Mouse (Mus musculus): ENCODE results near the gene Car5a. TPM values are rescaled to one million over a fixed set of nuclear protein-coding genes. Genes with fewer than 3 reads are reported as not detected.

The Car5a gene
- total and polyA plus RNA-seq, 3 experiments = 0.08 TPM; not detected in 2

DNA sequence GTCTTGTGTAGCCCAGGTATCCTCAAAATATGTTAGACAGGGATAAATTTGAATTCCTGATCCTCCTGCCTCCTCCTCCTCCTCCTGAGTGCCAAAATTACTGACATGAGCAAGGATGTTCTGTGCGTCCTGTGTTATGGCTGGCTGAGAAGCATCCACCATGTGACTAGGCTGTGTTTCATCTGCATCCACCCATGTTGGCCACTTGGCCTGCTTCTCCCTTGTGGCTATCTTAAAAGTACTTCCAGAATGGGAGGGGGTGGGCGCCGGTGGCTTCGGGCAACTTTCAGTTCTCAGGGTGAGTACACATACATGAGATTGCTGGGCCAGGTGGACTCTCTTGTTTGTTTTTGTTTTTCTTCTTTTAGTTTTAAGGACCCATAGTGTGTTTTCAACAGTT is 25.5 kb downstream of the Car5a start:
- Histone ChIP-seq H3K9ac (ENCODE audit: control insufficient read depth, low read depth, low read length, poor library complexity, severe bottlenecking) (no peak overlapping the region), H3K27me3 (ENCODE audit: control insufficient read depth in 1 of 2, insufficient read depth in 2 of 2, low read length in 2 of 2) (peaks cover 0 to 2% of the 10 kb centered on the region in 2 experiments; a peak in 2 of 4 replicates), H3K36me3 (ENCODE audit: control insufficient read depth in 1 of 2, insufficient read depth in 2 of 2, low read length in 2 of 2) (no peaks in the 10 kb centered on the region), H3K4me3 (ENCODE audit: control insufficient read depth in 1 of 2, insufficient read depth in 1 of 2, low read depth in 2 of 2, low read length in 2 of 2) (no peak overlapping the region), H3K79me2 (ENCODE audit: control insufficient read depth, insufficient read depth, low read length, poor library complexity) (no peaks in the 10 kb centered on the region), H3K4me1 (ENCODE audit: control insufficient read depth in 1 of 2, insufficient read depth in 2 of 2, low read length in 2 of 2) (no peaks in the 10 kb centered on the region), H3K27ac (ENCODE audit: control insufficient read depth, low read depth, low read length) (no peak overlapping the region), H3K9me3 (replicated peaks; ENCODE audit: insufficient read depth, low read length) (no peaks in the 10 kb centered on the region)
- TF ChIP-seq MYB (IDR thresholded peaks at IDR 0.05; ENCODE audit: low read depth, low read length) = no peak
- TF ChIP-seq KAT2A (conservative IDR thresholded peaks at IDR 0.05; ENCODE audit: low read depth, low read length) = no peak
- no peak for TF ChIP-seq MAFK (IDR thresholded peaks at IDR 0.05; ENCODE audit: borderline replicate concordance, low read depth, low read length)
- TF ChIP-seq TCF12 (IDR thresholded peaks at IDR 0.05; ENCODE audit: low read depth, low read length) = no peak
- no peak for TF ChIP-seq MAZ (IDR thresholded peaks at IDR 0.05; ENCODE audit: low read depth, low read length)
- TF ChIP-seq RCOR1 (IDR thresholded peaks at IDR 0.05; ENCODE audit: low read depth, low read length) = no peak
- TF ChIP-seq ZMIZ1 (IDR thresholded peaks at IDR 0.05; ENCODE audit: low read depth, low read length) = no peak
- TF ChIP-seq GATA1 (IDR thresholded peaks at IDR 0.05; ENCODE audit: low read depth, low read length) = no peak
- no peak for TF ChIP-seq POLR2AphosphoS2 (IDR thresholded peaks at IDR 0.05; ENCODE audit: low read length)
- TF ChIP-seq ETS1 (IDR thresholded peaks at IDR 0.05; ENCODE audit: low read depth, low read length) = no peak
- no peak for TF ChIP-seq SMC3 (IDR thresholded peaks at IDR 0.05; ENCODE audit: low read depth, low read length)
- no peak for TF ChIP-seq EP300 (IDR thresholded peaks at IDR 0.05; ENCODE audit: low read depth in 1 of 2, low read length in 2 of 2)
- no peak for TF ChIP-seq ZKSCAN1 (IDR thresholded peaks at IDR 0.05; ENCODE audit: low read depth, low read length)
- TF ChIP-seq E2F4 (IDR thresholded peaks at IDR 0.05; ENCODE audit: borderline replicate concordance, low read depth, low read length) = no peak
- no peak for TF ChIP-seq JUND (IDR thresholded peaks at IDR 0.05; ENCODE audit: low read depth, low read length)
- no peak for TF ChIP-seq BHLHE40 (IDR thresholded peaks at IDR 0.05; ENCODE audit: borderline replicate concordance, low read depth, low read length)
- TF ChIP-seq MYC (IDR thresholded peaks at IDR 0.05; ENCODE audit: low read depth, low read length) = no peak
- no peak for TF ChIP-seq ELF1 (IDR thresholded peaks at IDR 0.05; ENCODE audit: low read depth, low read length)
- no peak for TF ChIP-seq CHD1 (IDR thresholded peaks at IDR 0.05; ENCODE audit: low read depth, low read length)
- no peak for DNase-seq (ENCODE audit: low read depth, low spot score)

DNA sequence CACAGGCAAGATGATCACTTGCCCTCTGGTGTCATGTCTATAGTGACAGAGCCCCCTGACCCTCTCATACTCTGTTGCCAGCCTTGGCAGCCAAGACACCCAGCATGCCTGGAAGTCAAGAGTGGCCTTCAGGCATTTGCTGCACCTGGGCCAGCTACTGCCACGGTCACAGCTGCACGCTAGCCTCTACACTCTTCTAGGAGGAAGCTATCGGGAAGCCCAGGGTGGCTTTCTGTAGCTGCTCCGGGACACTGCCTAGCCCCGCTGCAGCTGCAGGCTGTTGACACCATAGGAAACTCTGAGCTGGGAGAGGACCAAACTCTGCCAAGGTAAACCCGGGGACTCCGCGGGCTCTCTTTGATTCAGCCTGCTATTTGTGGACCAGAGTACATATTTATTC is 31.3 kb downstream of the Car5a start:
- peaks cover 0 to 9% of the 10 kb centered on the region in 2 experiments; a peak in 2 of 4 replicates for H3K36me3 ChIP-seq (ENCODE audit: control insufficient read depth in 1 of 2, insufficient read depth in 2 of 2, low read length in 2 of 2)
- H3K4me1 ChIP-seq (ENCODE audit: control insufficient read depth in 1 of 2, insufficient read depth in 2 of 2, low read length in 2 of 2) = peaks cover 8 to 15% of the 10 kb centered on the region in 2 experiments
- H3K27ac ChIP-seq (ENCODE audit: control insufficient read depth, low read depth, low read length) = no peak overlapping the region
- H3K27me3 ChIP-seq (ENCODE audit: control insufficient read depth in 1 of 2, insufficient read depth in 2 of 2, low read length in 2 of 2) = no peaks in the 10 kb centered on the region
- no peak overlapping the region for H3K4me3 ChIP-seq (ENCODE audit: control insufficient read depth in 1 of 2, insufficient read depth in 1 of 2, low read depth in 2 of 2, low read length in 2 of 2)
- H3K79me2 ChIP-seq (ENCODE audit: control insufficient read depth, insufficient read depth, low read length, poor library complexity) = no peaks in the 10 kb centered on the region; the same call in 1 of the 2 replicates
- H3K9me3 ChIP-seq (replicated peaks; ENCODE audit: insufficient read depth, low read length) = no peaks in the 10 kb centered on the region
- no peak overlapping the region for H3K9ac ChIP-seq (ENCODE audit: control insufficient read depth, low read depth, low read length, poor library complexity, severe bottlenecking)
- no peak for DNase-seq (ENCODE audit: low read depth, low spot score)
- no peak for TF ChIP-seq CHD1 (IDR thresholded peaks at IDR 0.05; ENCODE audit: low read depth, low read length)
- TF ChIP-seq ELF1 (IDR thresholded peaks at IDR 0.05; ENCODE audit: low read depth, low read length) = no peak
- no peak for TF ChIP-seq RAD21 (IDR thresholded peaks at IDR 0.05; ENCODE audit: low read depth, low read length)
- no peak for TF ChIP-seq POLR2A (IDR thresholded peaks at IDR 0.05; ENCODE audit: control insufficient read depth in 1 of 2, insufficient read depth in 1 of 2, low read depth in 1 of 2, low read length in 2 of 2, poor library complexity in 1 of 2)
- TF ChIP-seq JUND (IDR thresholded peaks at IDR 0.05; ENCODE audit: low read depth, low read length) = no peak
- no peak for TF ChIP-seq MEF2A (IDR thresholded peaks at IDR 0.05; ENCODE audit: extremely low read depth, insufficient replicate concordance, low read depth, low read length, poor library complexity, severe bottlenecking)
- no peak for TF ChIP-seq TCF12 (IDR thresholded peaks at IDR 0.05; ENCODE audit: low read depth, low read length)
- TF ChIP-seq TBP (IDR thresholded peaks at IDR 0.05; ENCODE audit: low read depth, low read length) = no peak
- TF ChIP-seq SMC3 (IDR thresholded peaks at IDR 0.05; ENCODE audit: low read depth, low read length) = no peak
- no peak for TF ChIP-seq GATA1 (IDR thresholded peaks at IDR 0.05; ENCODE audit: low read depth, low read length)
- TF ChIP-seq USF2 (IDR thresholded peaks at IDR 0.05; ENCODE audit: borderline replicate concordance in 1 of 2, insufficient read depth in 1 of 2, low read depth in 1 of 2, low read length in 2 of 2) = no peak
- no peak for TF ChIP-seq ZC3H11A (IDR thresholded peaks at IDR 0.05; ENCODE audit: low read depth, low read length)
